Mouse (Mus musculus) neural tube, embryonic 10.5 days (tissue): ENCODE data around the gene Olfr368.

Source experiments
- DNase-seq: peaks from one replicate; pipeline ENCODE4 v3.0.0-alpha.2; 2017; ENCODE audit warnings: low spot score; ENCODE audit errors: extremely low spot score

The Olfr368 gene

GRCm38 (mm10) chr2:37326215-37326614 is at the start of gene Olfr368:
TSS of gene Olfr368 (plus strand) at chr2:37326515.
- DNase-seq, result no peak

- DNase-seq, result no peak
Observed at GRCm38 (mm10) chr2:37333321-37333720, 7.0 kb downstream of the Olfr368 start.

GRCm38 (mm10) chr2:37338497-37339187 is 12.3 kb downstream of the Olfr368 start:
- peak; percentile 29 for DNase-seq

- no peak for DNase-seq
Observed at GRCm38 (mm10) chr2:37351671-37352070, 25.4 kb downstream of the Olfr368 start.

- DNase-seq, result no peak
Observed at GRCm38 (mm10) chr2:37355571-37355970, 29.3 kb downstream of the Olfr368 start.

GRCm38 (mm10) chr2:37358633-37359540 is 32.6 kb downstream of the Olfr368 start, which contains the start of gene Pdcl:
TSS of gene Pdcl (minus strand) at chr2:37359332.
- DNase-seq, result peak; percentile 87

GRCm38 (mm10) chr2:37359908-37360307 is 33.6 kb downstream of the Olfr368 start:
- DNase-seq, result no peak

GRCm38 (mm10) chr2:37370651-37371050 is 44.3 kb downstream of the Olfr368 start:
- no peak for DNase-seq

GRCm38 (mm10) chr2:37376018-37376417 is 49.7 kb downstream of the Olfr368 start:
- no peak for DNase-seq

- DNase-seq, result peak; percentile 29
Observed at GRCm38 (mm10) chr2:37380189-37380588, 53.9 kb downstream of the Olfr368 start.
